Mouse (Mus musculus) lung, adult 2 months (tissue): ENCODE results near the gene Cox5b.

ENCODE experiments used
- CTCF ChIP-seq: fragments of 200-500 bp; IDR thresholded peaks from 2 replicates; pipeline ENCODE4 v1.5.1; 2011; ENCODE audit warnings: mild to moderate bottlenecking, low read length, control low read depth; ENCODE audit not compliant: insufficient read depth
- POLR2A ChIP-seq: fragments of 200-500 bp; IDR thresholded peaks from 2 replicates; pipeline ENCODE4 v1.6.1; 2011; ENCODE audit warnings: low read depth, mild to moderate bottlenecking, control low read depth, low read length, borderline replicate concordance; ENCODE audit errors: extremely low read depth

- TF ChIP-seq POLR2A (no peak), CTCF (no peak)
Observed at GRCm38 (mm10) chr1:36643957-36644614, 47.2 kb upstream of the Cox5b start.
